Mouse (Mus musculus) kidney, embryonic 14.5 days (tissue): ENCODE results near the gene Camk1g. TPM values are rescaled to one million over a fixed set of nuclear protein-coding genes. Genes with fewer than 3 reads are reported as not detected.
A peak's percentile ranks its signal among the peaks of the same experiment; 100 is the strongest.

Experiments
- ATAC-seq: fragments of 200-750 bp; cut with Nextera tagmentation; 2 replicates; pipeline ENCODE4 v1.8.0; 2017; ENCODE audit warnings: moderate number of reproducible peaks, mild to moderate bottlenecking, moderate TSS enrichment, moderate library complexity; ENCODE audit not compliant: low FRiP score, low TSS enrichment
- H3K27ac ChIP-seq: fragments of 300-500 bp; sonication (generic); 2 replicates; pipeline ENCODE4 v1.5.1; 2014; ENCODE audit warnings: low read depth, mild to moderate bottlenecking, low read length, moderate library complexity, mixed read lengths
- H3K27me3 ChIP-seq: fragments of 300-500 bp; sonication (generic); 2 replicates; pipeline ENCODE4 v1.6.1; 2014; ENCODE audit warnings: mild to moderate bottlenecking, low read length; ENCODE audit not compliant: control insufficient read depth, insufficient read depth
- H3K36me3 ChIP-seq: fragments of 300-500 bp; sonication (generic); 2 replicates; pipeline ENCODE4 v1.6.1; 2014; ENCODE audit warnings: low read length, mixed read lengths; ENCODE audit not compliant: control insufficient read depth, insufficient read depth
- H3K4me1 ChIP-seq: fragments of 300-500 bp; sonication (generic); 2 replicates; pipeline ENCODE4 v1.6.1; 2014; ENCODE audit warnings: low read length, mixed read lengths; ENCODE audit not compliant: control insufficient read depth, insufficient read depth
- H3K4me2 ChIP-seq: fragments of 300-500 bp; sonication (generic); replicated peaks from 2 replicates; pipeline ENCODE4 v1.6.1; 2014; ENCODE audit warnings: low read depth, mild to moderate bottlenecking, low read length
- H3K4me3 ChIP-seq: fragments of 300-500 bp; sonication (generic); 2 replicates; pipeline ENCODE4 v1.5.1; 2014; ENCODE audit warnings: mild to moderate bottlenecking, low read length
- H3K9ac ChIP-seq: fragments of 300-500 bp; sonication (generic); 2 replicates; pipeline ENCODE4 v1.6.1; 2014; ENCODE audit warnings: low read depth, mild to moderate bottlenecking, low read length, moderate library complexity
- H3K9me3 ChIP-seq: fragments of 300-500 bp; sonication (generic); 2 replicates; pipeline ENCODE4 v1.6.1; 2016; ENCODE audit warnings: low read length; ENCODE audit not compliant: control insufficient read depth
- WGBS: fragments of 180-500 bp; shearing (Covaris S2); extraction: QIAGEN DNeasy Blood & Tissue Kit; methylation state at CpG from one replicate; pipeline ENCODE4 v1.1.7; 2014; 5-methylcytosine and 5-hydroxymethylcytosine counted together
- polyA plus RNA-seq: library from polyadenylated mRNA; unstranded; fragments of >200 nt; fragmentation: Nextera tagmentation; extraction: Ambion mirVana; gene quantifications from 2 replicates; pipeline ENCODE4 v1.2.1, GENCODE M21; 2014

Camk1g gene
- polyA plus RNA-seq, 1 experiment from 2014 or later = 13.4 TPM

DNA sequence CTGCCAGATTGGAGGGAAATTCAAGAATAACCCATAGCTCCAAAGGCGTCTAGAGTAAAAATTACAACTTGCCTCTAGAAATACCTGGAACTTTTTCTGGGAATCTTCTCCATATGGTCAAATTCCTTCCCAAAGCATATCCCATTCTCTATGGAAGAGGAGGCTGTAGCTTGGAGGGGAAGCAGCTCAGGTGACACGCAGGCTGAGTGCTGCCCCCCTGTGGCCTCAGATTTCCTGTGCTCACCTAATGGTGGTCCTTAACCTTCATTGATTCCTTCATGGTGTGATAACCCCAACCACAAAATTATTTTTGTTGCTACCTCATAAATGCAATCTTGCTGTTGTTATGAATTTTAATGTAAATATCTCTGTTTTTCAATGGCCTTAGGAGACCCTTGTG lies 45.9 kb downstream of the Camk1g start:
- Histone ChIP-seq H3K4me1 (no peaks in the 10 kb centered on the region), H3K36me3 (no peaks in the 10 kb centered on the region), H3K4me3 (no peak overlapping the region), H3K9ac (no peak overlapping the region), H3K4me2 (no peak overlapping the region), H3K9me3 (no peaks in the 10 kb centered on the region), H3K27me3 (no peaks in the 10 kb centered on the region), H3K27ac (no peak overlapping the region)
- 32% methylated on average over 2 of the region's 2 CpGs for WGBS
- ATAC-seq = no peak

DNA sequence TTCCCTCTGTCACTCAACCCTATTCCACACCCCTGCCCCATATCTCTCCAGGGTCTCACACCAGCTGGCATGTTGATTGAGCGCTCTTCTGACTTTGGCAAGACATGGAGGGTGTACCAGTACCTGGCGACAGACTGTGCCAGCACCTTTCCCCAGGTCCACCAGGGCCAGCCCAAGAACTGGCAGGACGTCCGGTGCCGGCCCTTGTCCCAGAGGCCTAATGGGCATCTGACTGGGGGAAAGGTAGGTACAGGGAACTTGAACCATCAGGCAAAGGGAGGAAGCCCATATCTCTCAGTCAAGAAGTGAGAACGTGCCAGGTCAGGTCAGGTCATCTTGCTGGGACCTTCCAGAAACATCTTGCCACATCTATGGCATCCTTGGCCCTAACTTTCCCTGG lies 46.4 kb downstream of the Camk1g start:
- no peak for ATAC-seq
- no peaks in the 10 kb centered on the region for H3K36me3 ChIP-seq
- H3K27ac ChIP-seq = no peak overlapping the region
- H3K9ac ChIP-seq = no peak overlapping the region
- no peaks in the 10 kb centered on the region for H3K27me3 ChIP-seq
- WGBS = 96% methylated on average over 6 of the region's 6 CpGs
- no peaks in the 10 kb centered on the region for H3K4me1 ChIP-seq
- H3K4me2 ChIP-seq = no peak overlapping the region
- H3K4me3 ChIP-seq = no peak overlapping the region
- H3K9me3 ChIP-seq = no peaks in the 10 kb centered on the region

DNA sequence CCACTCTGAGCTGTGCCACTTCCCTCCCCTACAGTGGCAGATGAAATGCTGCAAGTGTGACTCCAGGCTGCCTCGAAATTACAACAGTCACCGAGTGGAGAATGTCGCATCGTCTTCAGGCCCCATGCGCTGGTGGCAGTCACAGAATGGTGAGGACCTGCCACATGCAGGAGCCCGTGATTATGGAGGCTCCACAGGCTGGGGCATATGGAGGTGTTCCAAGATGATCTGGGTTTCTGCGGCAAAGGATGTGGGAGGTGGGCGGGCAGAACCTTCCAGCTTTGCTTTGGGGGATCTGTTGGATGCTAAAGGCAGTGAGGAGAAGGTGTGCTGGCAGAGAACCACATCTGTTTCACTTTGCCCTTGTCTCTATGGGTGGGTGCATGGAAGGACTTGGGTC lies 49.7 kb downstream of the Camk1g start:
- no peak overlapping the region for H3K4me2 ChIP-seq
- H3K27me3 ChIP-seq = no peaks in the 10 kb centered on the region
- no peak overlapping the region for H3K9ac ChIP-seq
- 89% methylated on average over 8 of the region's 8 CpGs for WGBS
- no peaks in the 10 kb centered on the region for H3K36me3 ChIP-seq
- no peak for ATAC-seq
- H3K4me1 ChIP-seq = 0 out of 2 replicates have a peak, but pooled peaks cover 2% of the 10 kb centered on the region
- H3K9me3 ChIP-seq = no peaks in the 10 kb centered on the region
- no peak overlapping the region for H3K27ac ChIP-seq
- H3K4me3 ChIP-seq = no peak overlapping the region

DNA sequence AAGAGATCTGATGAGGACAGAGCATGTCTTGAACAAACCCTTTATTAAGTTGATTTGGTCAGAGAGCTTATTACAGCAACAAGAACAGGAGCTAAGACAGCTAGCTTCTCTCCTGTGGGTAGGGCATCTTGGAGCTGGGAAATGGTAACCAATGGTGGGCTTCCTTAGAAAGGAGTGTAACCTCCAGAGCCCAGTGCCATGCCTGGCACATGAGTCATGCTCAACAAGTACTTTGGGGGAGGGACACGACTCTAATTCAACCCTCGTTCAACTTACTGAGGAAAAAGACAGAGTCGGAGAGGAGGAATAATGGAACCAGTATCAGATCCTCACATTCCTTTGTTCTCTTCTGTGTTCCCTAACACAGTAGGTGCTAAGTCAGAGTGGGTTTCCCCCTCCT lies 50.4 kb downstream of the Camk1g start:
- H3K4me2 ChIP-seq = no peak overlapping the region
- no peak overlapping the region for H3K4me3 ChIP-seq
- ATAC-seq = no peak
- H3K27ac ChIP-seq = no peak overlapping the region
- 79% methylated on average over 3 of the region's 3 CpGs for WGBS
- no peaks in the 10 kb centered on the region for H3K9me3 ChIP-seq
- no peaks in the 10 kb centered on the region for H3K36me3 ChIP-seq
- no peak overlapping the region for H3K9ac ChIP-seq
- no peaks in the 10 kb centered on the region for H3K27me3 ChIP-seq
- H3K4me1 ChIP-seq = 0 out of 2 replicates have a peak, but pooled peaks cover 2% of the 10 kb centered on the region

DNA sequence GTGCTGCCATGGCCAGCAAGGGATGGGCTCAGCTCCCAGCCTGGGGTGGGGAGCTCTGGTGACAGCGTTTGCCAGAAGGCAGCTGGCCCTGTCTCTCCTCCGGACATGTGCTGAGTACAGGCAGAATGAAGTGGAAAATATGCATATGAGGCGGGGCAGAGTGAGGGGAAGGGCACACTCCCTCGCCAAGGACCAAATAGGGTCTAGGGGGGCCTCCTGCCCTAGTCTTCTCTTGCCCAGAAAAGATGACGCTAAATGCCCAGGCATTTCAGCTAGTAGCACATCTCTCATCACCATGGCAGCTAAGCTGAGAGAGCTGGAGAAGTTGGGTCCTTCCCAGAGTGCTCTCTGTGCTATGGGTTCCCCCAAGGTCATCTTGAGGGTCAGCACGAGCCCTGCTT lies 52.9 kb downstream of the Camk1g start:
- 0 out of 2 replicates have a peak, but pooled peaks cover 5% of the 10 kb centered on the region for H3K4me1 ChIP-seq
- no peaks in the 10 kb centered on the region for H3K27me3 ChIP-seq
- 44% methylated on average over 6 of the region's 6 CpGs for WGBS
- H3K27ac ChIP-seq = peak overlapping the region; percentile 48; the same call in 1 of the 2 replicates
- ATAC-seq = 0 out of 2 replicates have a peak, but pooled peaks have one; percentile 49
- H3K36me3 ChIP-seq = no peaks in the 10 kb centered on the region
- H3K9me3 ChIP-seq = no peaks in the 10 kb centered on the region
- no peak overlapping the region for H3K9ac ChIP-seq
- no peak overlapping the region for H3K4me3 ChIP-seq
- H3K4me2 ChIP-seq = no peak overlapping the region

DNA sequence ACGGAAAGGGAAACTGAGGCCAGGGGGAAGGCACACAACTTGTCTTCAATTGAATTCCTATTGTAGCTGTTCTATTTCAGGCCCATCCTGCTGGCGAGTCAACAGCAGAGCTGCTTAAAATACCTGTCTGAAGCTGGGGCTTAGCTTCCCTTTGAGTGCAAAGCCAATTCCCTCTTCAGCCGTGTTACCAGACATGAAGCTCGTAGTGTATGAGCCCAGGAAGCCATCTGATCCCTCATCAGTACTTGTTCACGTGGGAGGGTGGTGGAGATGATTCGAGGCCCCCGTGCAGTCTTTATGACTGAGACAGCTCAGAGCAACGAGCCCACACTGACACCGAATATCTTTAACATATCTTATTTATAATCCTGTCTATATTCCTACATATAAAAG lies 53.7 kb downstream of the Camk1g start:
- Histone ChIP-seq H3K27ac (0 out of 2 replicates have a peak overlapping the region, but pooled peaks have one; percentile 0), H3K27me3 (no peaks in the 10 kb centered on the region)

DNA sequence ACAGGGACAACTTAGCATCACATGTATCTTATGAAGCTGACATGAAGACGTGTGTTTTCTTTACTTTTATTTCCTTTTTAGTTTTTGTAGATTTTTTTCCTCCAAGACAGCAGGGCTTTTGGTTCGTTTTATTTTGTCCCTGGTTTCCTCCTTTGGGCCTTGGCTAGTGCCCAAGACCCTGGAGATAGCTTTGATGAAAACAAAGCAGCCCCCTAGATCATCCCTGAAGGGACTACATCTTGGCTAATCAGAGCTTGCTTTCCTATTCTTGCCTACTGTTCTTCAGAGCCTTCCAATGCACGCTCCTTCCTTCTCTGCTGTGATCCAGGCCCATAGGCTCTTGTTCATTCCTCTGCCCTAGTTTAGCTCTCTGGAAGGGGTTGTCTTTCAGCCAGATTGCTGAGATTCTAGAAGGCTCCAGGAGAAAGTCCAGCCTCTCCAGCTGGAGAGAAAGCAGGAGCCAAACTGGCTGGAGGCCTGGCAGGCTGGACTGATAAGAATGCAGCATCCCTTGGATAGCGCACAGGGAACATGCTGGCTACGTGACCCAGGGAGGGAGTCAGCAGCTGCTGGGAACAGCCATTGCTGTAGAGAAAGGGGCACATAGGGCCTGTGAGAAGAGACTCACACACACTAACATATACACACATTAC lies 54.3 kb downstream of the Camk1g start:
- H3K36me3 ChIP-seq = no peaks in the 10 kb centered on the region
- peak overlapping the region; percentile 19; the same call in 1 of the 2 replicates for H3K27ac ChIP-seq
- H3K9me3 ChIP-seq = no peaks in the 10 kb centered on the region
- 0 out of 2 replicates have a peak, but pooled peaks cover 5% of the 10 kb centered on the region for H3K4me1 ChIP-seq
- 78% methylated on average over 5 of the region's 5 CpGs for WGBS
- no peaks in the 10 kb centered on the region for H3K27me3 ChIP-seq
- 0 out of 2 replicates have a peak, but pooled peaks have one; percentile 48 for ATAC-seq
- H3K4me3 ChIP-seq = no peak overlapping the region
- no peak overlapping the region for H3K4me2 ChIP-seq
- H3K9ac ChIP-seq = no peak overlapping the region

More for the DNA sequence above, 53.7 kb downstream of the Camk1g start:
- H3K9me3 ChIP-seq = no peaks in the 10 kb centered on the region
- H3K4me3 ChIP-seq = no peak overlapping the region
- H3K9ac ChIP-seq = no peak overlapping the region
- ATAC-seq = no peak
- no peaks in the 10 kb centered on the region for H3K36me3 ChIP-seq
- 0 out of 2 replicates have a peak, but pooled peaks cover 5% of the 10 kb centered on the region for H3K4me1 ChIP-seq
- no peak overlapping the region for H3K4me2 ChIP-seq
- 66% methylated on average over 9 of the region's 9 CpGs for WGBS

DNA sequence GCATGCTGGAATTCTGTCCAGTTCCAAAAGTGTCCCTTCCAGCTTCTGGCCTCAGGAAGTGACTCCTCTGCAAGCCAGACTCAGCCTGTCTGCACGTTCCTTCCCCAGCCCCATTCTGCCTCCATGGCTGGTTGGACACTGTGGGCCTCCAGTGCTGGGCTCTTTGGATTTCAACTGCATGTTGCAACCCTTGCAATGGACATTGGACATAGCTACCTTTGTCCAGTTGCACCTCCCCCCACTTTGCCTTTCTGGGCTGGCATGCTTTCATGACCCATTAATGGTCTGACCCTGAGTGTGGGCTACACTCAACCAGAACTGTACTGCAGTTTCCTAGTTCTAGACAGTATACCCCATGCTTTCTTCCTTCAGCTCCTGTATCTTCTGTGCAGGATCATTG lies 58.5 kb downstream of the Camk1g start:
- no peak overlapping the region for H3K9ac ChIP-seq
- no peak overlapping the region for H3K27ac ChIP-seq
- WGBS = 43% methylated on average over 1 of the region's 1 CpGs
- no peak overlapping the region for H3K4me2 ChIP-seq
- H3K9me3 ChIP-seq = no peaks in the 10 kb centered on the region
- no peaks in the 10 kb centered on the region for H3K27me3 ChIP-seq
- H3K36me3 ChIP-seq = no peaks in the 10 kb centered on the region
- 0 out of 2 replicates have a peak, but pooled peaks cover 3% of the 10 kb centered on the region for H3K4me1 ChIP-seq
- no peak overlapping the region for H3K4me3 ChIP-seq
- no peak for ATAC-seq

DNA sequence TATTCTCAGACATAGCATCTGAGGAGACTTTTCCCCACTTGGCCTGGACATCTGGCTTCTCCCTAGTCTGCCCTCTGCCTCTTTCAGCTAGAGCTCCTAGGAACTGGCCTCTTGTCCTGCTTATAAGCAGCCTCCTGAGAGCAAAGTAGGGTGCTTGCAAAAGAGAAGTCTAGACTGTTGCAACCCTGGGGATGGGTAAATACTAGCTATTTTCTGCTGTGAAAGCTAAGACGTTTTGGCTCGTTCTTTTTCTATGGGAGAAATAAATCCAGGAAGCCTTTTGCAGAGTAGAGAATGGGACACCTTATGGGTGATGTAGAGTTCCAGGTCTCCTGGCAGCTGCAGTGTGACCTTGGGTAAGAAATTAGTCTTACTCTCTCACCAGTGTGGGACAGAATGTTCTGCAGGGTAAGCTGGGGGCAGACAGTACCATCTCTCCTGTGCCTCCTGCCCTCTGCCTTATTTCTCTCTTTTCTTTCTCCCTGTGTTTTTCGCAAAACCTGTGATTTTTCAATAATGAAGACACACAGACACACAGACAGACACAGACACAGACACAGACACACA lies 59.5 kb downstream of the Camk1g start:
- Histone ChIP-seq H3K27me3 (no peaks in the 10 kb centered on the region), H3K4me3 (no peak overlapping the region), H3K27ac (no peak overlapping the region), H3K36me3 (no peaks in the 10 kb centered on the region), H3K4me2 (no peak overlapping the region), H3K9me3 (no peaks in the 10 kb centered on the region), H3K4me1 (0 out of 2 replicates have a peak, but pooled peaks cover 3% of the 10 kb centered on the region), H3K9ac (no peak overlapping the region)
- 85% methylated on average over 3 of the region's 3 CpGs for WGBS
- ATAC-seq = no peak
